Mouse (Mus musculus): ENCODE measurements at regions not wholly inside any gene's neighbourhood (a gene's known extent, or its start where the extent isn't known, plus 50 kb on each side); places are given as distances from the start of the nearest gene placed in this dataset.

DNA sequence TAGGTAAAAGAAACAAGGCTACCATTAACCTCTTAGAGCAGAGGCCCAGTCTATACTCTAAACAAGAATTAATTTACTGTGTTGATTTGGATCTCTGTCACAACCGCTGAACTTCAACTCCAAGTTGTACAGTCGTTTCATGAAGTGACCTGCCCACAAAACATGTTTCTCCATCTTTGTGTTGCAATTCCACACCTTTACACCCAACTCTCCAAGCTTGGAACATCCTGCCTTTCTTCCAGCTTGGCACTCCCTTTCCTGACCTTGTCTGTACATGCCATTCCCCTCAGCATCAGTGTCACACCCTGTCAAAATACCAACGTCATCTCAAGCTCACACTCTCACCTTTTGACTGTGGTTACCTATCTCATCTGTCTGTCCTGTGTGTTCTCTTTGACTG lies 103.1 kb upstream of the Atg10 start:
- TF ChIP-seq CTCF (IDR thresholded peaks at IDR 0.05; ENCODE audit: insufficient read depth, low read length) (no peak), POLR2A (IDR thresholded peaks at IDR 0.05; ENCODE audit: borderline replicate concordance, extremely low read depth, low read depth, low read length) (no peak)

All from lung, adult 2 months (tissue).